In genomic region chr9:15953585-15954337, GRCm38 (mm10) we compare ENCODE assay signal across 16 mouse cellular contexts.
DNase-seq lines count a peak whose midpoint lies in the region; ATAC-seq lines count a peak whose summit lies in the region.
"Had no signal": no experiment of that assay in that cellular context is flagged by ENCODE, and none has a peak within 500 bp of the region (broad histone marks: within the 10 kb centered on the region; RNA-seq: fewer than 3 reads in every experiment).

No protein-coding gene starts in this region.

- intact Hi-C loops in left cerebral cortex, postnatal 4 days (cut with DNase I): no loop called here
- intact Hi-C loops in left cerebral cortex, postnatal 14 days (cut with DNase I): no loop called here

- peak; percentile 43 to 60 for DNase-seq in cerebellum, postnatal 10 days
- DNase-seq in cerebellum, adult 11 months: no peak
- no peak for DNase-seq in frontal cortex, postnatal 25 days (ENCODE audit: low spot score in 2 of 2)
- DNase-seq in left cerebral cortex, postnatal 4 days: peak; percentile 35
- no peak for DNase-seq in left cerebral cortex, postnatal 14 days (ENCODE audit: low spot score in 2 of 2)
- DNase-seq in right cerebral cortex, postnatal 25 days: peak; percentile 33
- no peak for DNase-seq in right cerebral cortex, postnatal 10 days (ENCODE audit: low spot score in 2 of 2)
- DNase-seq: adrenal gland, adult 8-10 months; adrenal gland, postnatal 36 days; B cell, adult 2 months; cerebellum, adult 18-20 months; cerebellum, adult 9-11 months; embryo, embryonic 11 days had no signal

- ATAC-seq in frontal cortex, adult (ENCODE audit: low TSS enrichment): peak; percentile 57
- ATAC-seq: CD4-positive, CD25-positive, alpha-beta regulatory T cell, adult 4 months; intestine, embryonic 15.5 days had no signal

Comparison
In these comparisons a context has a peak if more than half of its experiments do, and no peak if none do; other contexts are left out.
1. DNase-seq: peak in cerebellum, postnatal 10 days (2 of 2), left cerebral cortex, postnatal 4 days (single experiment) and right cerebral cortex, postnatal 25 days (single experiment); none in cerebellum, adult 11 months (single experiment), frontal cortex, postnatal 25 days (0 of 2), left cerebral cortex, postnatal 14 days (0 of 2) and right cerebral cortex, postnatal 10 days (0 of 2).